Mouse (Mus musculus): ENCODE results near the gene Pbrm1.

The Pbrm1 gene

DNA sequence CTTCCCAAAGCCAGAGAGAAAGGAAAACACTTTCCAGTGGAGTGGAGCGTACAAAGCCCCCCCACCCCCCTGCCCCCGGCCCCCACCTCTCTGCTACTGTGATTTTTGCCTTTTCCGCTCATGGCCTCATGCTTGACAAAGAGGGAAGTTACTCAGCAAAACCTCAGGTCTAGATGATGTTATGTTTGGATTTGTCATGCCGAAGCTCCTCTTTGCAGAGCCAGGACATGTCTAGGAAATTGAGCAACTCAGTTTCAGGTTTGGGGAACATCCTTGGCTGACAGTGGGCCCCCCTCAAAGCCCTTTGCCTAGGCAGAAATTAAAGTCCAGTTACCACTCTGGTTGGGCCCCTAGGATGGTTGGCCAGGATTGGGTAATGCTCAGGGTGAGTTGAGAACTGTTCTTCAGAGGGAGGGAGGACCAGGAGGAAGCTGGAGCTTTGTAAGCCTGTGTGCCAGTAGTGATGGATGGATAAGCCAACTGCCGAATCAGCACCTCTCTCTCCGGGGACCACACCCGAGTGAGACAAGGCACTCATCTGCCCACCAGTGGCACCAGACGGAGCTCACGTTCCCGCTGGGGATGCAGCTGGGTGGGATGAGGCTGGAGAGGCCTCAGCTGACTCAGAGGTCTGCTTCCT is 147.2 kb downstream of the Pbrm1 start:
- peak; percentile 9 for DNase-seq (ENCODE audit: extremely low read depth, low read depth)

DNA sequence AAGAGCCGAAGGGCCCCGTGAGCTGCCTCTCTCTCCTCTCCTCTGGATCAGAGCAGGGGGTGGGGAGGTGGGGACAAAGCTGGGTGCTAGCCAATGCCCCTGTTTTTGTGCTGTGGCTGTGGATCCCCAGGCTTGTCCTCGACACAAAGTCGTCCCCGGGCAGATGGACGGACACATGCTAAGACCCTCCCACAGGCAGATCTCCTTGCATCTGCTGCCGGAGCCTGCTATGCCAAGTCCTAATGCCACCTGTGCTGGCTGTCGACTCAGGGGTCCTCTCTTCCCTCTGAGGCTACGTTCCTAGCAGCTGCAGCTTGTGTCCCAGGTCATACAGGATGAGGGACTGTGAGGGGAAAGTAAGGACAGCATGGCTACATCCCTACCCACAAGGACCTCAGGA is 147.9 kb downstream of the Pbrm1 start:
- no peak for DNase-seq (ENCODE audit: extremely low read depth, low read depth)

DNA sequence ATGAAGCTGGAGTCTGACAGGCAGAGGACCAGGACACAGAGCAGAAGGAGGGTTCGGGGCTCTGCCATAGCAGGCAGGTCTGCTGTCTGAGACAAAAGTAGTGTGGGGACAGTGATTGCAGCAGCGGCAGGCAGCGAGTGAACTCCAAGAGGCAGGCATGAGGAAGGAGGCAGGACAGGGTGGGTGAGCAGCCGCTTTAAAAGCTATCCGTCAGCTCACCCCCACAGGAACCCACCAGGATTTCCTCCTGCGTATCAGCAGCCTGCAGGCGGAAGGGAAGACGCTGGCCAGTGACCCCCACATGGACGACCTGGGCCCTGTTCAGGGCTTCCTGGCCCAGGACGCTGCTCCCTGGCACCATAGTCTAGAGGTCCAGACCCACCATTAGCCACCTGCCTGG is 149.5 kb downstream of the Pbrm1 start, which contains the start of gene Stab1:
Gene Stab1 (minus strand): TSS at position 217 of the 400 bp plus-strand sequence.
- no peak for DNase-seq (ENCODE audit: extremely low read depth, low read depth)

DNA sequence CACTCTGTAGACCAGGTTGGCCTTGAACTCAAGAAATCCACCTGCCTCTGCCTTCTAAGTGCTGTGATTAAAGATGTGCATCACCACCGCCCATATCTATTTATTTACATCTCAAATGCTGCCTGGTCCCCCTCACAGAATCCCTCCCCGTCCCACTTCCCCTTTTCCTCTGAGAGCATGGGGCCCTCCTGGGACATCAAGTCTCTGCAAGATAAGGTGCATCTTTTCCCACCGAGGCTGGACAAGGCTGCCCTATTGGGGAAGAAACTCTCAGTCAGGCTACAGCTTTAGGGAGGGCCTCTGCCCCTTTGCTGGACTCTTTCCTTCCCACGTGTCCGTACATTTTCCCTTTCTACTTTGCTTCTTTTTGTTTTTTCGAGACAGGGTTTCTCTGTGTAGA is 150.6 kb downstream of the Pbrm1 start:
- peak; percentile 62 for DNase-seq (ENCODE audit: extremely low read depth, low read depth)

DNA sequence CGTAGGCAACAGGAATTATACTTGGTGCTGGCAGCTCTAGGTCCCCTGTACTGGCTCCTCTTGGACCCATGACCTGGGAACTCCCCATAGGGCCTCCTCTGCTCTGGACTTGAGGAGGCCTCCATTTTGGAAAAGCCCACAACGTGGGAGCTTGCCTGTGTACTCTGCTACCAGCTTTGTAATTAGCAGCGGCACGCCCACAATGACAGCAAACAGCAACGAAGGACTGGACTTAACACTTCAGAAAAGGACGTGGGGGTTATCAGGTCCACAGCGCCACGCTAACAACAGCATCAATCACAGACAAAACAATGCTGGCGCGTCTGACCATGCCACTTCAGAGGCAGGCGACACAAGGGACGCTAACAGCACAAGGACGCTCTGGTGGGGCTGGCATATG is 152.0 kb downstream of the Pbrm1 start:
- DNase-seq (ENCODE audit: extremely low read depth, low read depth): no peak
